Mouse (Mus musculus): ENCODE measurements around the gene Epsti1. TPM values are rescaled to one million over a fixed set of nuclear protein-coding genes. Genes with fewer than 3 reads are reported as not detected.

Epsti1 gene
- total and polyA plus RNA-seq, 3 experiments = 0.86 to 0.97 (median 0.93) TPM

DNA sequence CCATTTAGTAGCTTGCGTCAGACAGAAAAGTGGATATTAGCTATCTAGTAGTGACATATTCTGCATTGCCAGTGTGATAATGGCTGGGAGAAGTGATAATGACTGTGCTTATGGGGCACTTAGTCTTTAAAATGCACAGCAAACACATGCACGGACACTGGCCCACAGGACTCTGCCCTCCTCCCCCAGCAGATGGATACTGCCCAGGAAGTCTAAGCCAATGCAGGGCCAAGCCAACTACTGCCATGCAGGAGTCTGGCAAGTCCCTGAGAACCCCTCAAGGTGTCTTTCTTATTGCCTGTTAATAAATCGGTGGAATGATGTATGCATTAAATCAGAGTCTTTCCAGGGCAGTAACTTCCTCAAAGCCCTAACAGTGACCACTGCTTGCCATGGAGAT lies 30.4 kb downstream of the Epsti1 start:
- Histone ChIP-seq H3K36me3 (ENCODE audit: control insufficient read depth, insufficient read depth, low read length) (no peaks in the 10 kb centered on the region), H3K27me3 (ENCODE audit: control insufficient read depth, insufficient read depth, low read length) (no peaks in the 10 kb centered on the region; the same call in 1 of the 2 replicates), H3K27ac (no peak overlapping the region), H3K79me2 (replicated peaks; ENCODE audit: control insufficient read depth, insufficient read depth, low read length) (no peaks in the 10 kb centered on the region), H3K9ac (ENCODE audit: low read depth, low read length) (no peak overlapping the region), H3K4me3 (no peak overlapping the region), H3K4me1 (ENCODE audit: control insufficient read depth, insufficient read depth, low read length) (peaks cover 1% of the 10 kb centered on the region)
- 76% methylated on average over 3 of the region's 3 CpGs for WGBS
- TF ChIP-seq EP300 (IDR thresholded peaks at IDR 0.05; ENCODE audit: insufficient read depth, low read depth, low read length) (no peak), CTCF (IDR thresholded peaks at IDR 0.05) (no peak), POLR2A (IDR thresholded peaks at IDR 0.05; ENCODE audit: insufficient read depth, low read depth, low read length) (no peak)
- DNase-seq = no peak
- intact Hi-C loops (cut with DNase I) = no loop called here

DNA sequence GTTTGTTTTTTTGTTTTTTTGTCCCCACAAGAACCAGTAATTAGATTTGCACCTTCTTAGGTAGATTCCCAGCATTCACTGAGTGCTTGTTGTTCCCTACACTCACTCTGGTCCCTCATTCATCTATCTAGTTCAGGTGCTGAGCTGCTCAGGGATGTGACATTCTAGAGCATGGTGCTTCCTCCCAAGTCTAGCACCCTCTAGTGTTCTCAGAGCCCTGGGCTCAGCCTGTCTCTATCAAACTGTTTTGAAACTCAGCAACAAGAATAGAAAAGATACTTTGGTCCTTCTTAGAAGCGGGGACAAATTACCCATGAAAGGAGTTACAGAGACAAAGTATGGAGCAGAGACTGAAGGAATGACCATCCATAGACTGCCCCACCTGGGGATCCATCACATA lies 37.1 kb downstream of the Epsti1 start:
- intact Hi-C loops (cut with DNase I) = no loop called here
- Histone ChIP-seq H3K4me1 (ENCODE audit: control insufficient read depth, insufficient read depth, low read length) (no peaks in the 10 kb centered on the region), H3K79me2 (replicated peaks; ENCODE audit: control insufficient read depth, insufficient read depth, low read length) (no peaks in the 10 kb centered on the region), H3K27me3 (ENCODE audit: control insufficient read depth, insufficient read depth, low read length) (no peaks in the 10 kb centered on the region; the same call in 1 of the 2 replicates), H3K27ac (no peak overlapping the region), H3K4me3 (no peak overlapping the region), H3K9ac (ENCODE audit: low read depth, low read length) (no peak overlapping the region), H3K36me3 (ENCODE audit: control insufficient read depth, insufficient read depth, low read length) (no peaks in the 10 kb centered on the region)
- TF ChIP-seq CTCF (IDR thresholded peaks at IDR 0.05) (no peak), POLR2A (IDR thresholded peaks at IDR 0.05; ENCODE audit: insufficient read depth, low read depth, low read length) (no peak), EP300 (IDR thresholded peaks at IDR 0.05; ENCODE audit: insufficient read depth, low read depth, low read length) (no peak)
- WGBS = 94% methylated on average over 1 of the region's 1 CpGs
- no peak for DNase-seq

DNA sequence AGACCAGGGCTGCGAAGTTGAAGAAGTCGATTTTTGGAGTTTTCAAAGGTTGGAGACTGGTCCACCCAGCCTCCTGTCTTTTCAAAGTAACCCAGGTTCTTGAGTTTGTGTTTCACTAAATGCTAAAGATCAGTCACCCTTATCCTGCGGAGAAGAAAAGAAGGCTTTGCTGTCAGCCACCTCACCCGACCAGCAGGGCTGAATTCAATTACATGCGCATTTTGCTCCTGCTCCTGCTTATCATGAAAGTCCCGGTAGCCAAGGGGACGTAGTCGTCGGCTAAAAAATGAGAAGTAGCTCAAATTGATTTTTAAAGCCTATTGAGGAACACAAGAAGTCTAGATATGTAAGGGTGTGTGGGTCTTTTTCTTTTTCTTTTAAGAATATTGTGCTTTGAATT lies 38.2 kb downstream of the Epsti1 start:
- Histone ChIP-seq H3K9ac (ENCODE audit: low read depth, low read length) (no peak overlapping the region), H3K27me3 (ENCODE audit: control insufficient read depth, insufficient read depth, low read length) (no peaks in the 10 kb centered on the region; the same call in 1 of the 2 replicates), H3K4me3 (no peak overlapping the region), H3K27ac (no peak overlapping the region), H3K4me1 (ENCODE audit: control insufficient read depth, insufficient read depth, low read length) (no peaks in the 10 kb centered on the region), H3K79me2 (replicated peaks; ENCODE audit: control insufficient read depth, insufficient read depth, low read length) (no peaks in the 10 kb centered on the region), H3K36me3 (ENCODE audit: control insufficient read depth, insufficient read depth, low read length) (no peaks in the 10 kb centered on the region)
- DNase-seq = no peak
- TF ChIP-seq EP300 (IDR thresholded peaks at IDR 0.05; ENCODE audit: insufficient read depth, low read depth, low read length) (no peak), POLR2A (IDR thresholded peaks at IDR 0.05; ENCODE audit: insufficient read depth, low read depth, low read length) (no peak), CTCF (IDR thresholded peaks at IDR 0.05) (no peak)
- intact Hi-C loops (cut with DNase I) = no loop called here
- WGBS = 57% methylated on average over 9 of the region's 9 CpGs

- Histone ChIP-seq H3K79me2 (replicated peaks; ENCODE audit: control insufficient read depth, insufficient read depth, low read length) (no peaks in the 10 kb centered on the region), H3K27me3 (ENCODE audit: control insufficient read depth, insufficient read depth, low read length) (no peaks in the 10 kb centered on the region), H3K27ac (no peak overlapping the region), H3K4me3 (no peak overlapping the region), H3K4me1 (ENCODE audit: control insufficient read depth, insufficient read depth, low read length) (no peaks in the 10 kb centered on the region), H3K36me3 (ENCODE audit: control insufficient read depth, insufficient read depth, low read length) (no peaks in the 10 kb centered on the region), H3K9ac (ENCODE audit: low read depth, low read length) (no peak overlapping the region)
- TF ChIP-seq POLR2A (IDR thresholded peaks at IDR 0.05; ENCODE audit: insufficient read depth, low read depth, low read length) (no peak), CTCF (IDR thresholded peaks at IDR 0.05) (no peak), EP300 (IDR thresholded peaks at IDR 0.05; ENCODE audit: insufficient read depth, low read depth, low read length) (no peak)
- WGBS = 85% methylated on average over 15 of the region's 15 CpGs
- no peak for DNase-seq
- intact Hi-C loops (cut with DNase I) = no loop called here
Measured at GRCm38 (mm10) chr14:77942793-77943558, 38.9 kb downstream of the Epsti1 start.

DNA sequence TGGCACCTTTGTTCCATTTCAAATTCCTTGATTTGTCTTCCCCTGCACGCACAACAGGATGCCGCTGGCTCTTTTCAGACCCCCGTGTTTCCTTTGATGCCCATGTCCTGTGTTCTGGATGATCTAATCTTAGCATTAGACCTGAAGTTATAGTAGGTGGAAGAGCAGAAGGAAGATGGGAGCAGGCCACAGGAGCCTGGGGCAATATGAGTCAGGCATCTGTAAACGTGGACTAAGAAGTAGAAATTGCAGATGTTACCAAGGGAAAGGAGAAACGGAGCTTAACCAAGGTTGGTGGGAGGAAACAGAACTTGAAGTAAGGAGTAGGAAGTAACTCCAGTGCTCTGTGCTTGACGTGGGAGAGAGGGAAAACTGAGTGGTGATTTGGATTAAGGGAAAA lies 57.7 kb downstream of the Epsti1 start:
- Histone ChIP-seq H3K36me3 (ENCODE audit: control insufficient read depth, insufficient read depth, low read length) (no peaks in the 10 kb centered on the region), H3K27me3 (ENCODE audit: control insufficient read depth, insufficient read depth, low read length) (no peaks in the 10 kb centered on the region), H3K4me3 (no peak overlapping the region), H3K27ac (no peak overlapping the region), H3K9ac (ENCODE audit: low read depth, low read length) (no peak overlapping the region), H3K79me2 (replicated peaks; ENCODE audit: control insufficient read depth, insufficient read depth, low read length) (no peaks in the 10 kb centered on the region), H3K4me1 (ENCODE audit: control insufficient read depth, insufficient read depth, low read length) (no peaks in the 10 kb centered on the region)
- intact Hi-C loops (cut with DNase I) = no loop called here
- TF ChIP-seq CTCF (IDR thresholded peaks at IDR 0.05) (no peak), EP300 (IDR thresholded peaks at IDR 0.05; ENCODE audit: insufficient read depth, low read depth, low read length) (no peak), POLR2A (IDR thresholded peaks at IDR 0.05; ENCODE audit: insufficient read depth, low read depth, low read length) (no peak)
- DNase-seq = no peak
- 61% methylated on average over 6 of the region's 6 CpGs for WGBS

DNA sequence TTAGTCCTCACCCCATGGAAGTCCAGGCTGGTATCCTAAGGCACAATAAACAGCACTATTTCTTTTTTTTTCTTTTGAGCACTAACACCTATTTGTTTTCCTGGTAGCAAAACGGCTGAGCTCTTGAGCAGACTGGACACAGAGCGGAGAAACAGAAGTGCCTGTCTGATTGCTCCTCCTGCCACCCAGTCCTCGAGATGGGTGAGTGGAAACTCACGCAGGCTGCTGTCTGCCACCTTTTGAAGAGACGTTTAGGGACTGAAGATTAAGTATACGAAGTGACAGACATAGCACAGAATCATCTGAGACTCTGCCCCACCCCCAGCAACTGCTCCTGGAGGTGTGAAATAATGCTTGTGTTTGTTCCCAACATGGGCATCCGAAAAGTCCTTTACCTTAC lies 59.5 kb downstream of the Epsti1 start:
- Histone ChIP-seq H3K4me3 (no peak overlapping the region), H3K9ac (ENCODE audit: low read depth, low read length) (no peak overlapping the region), H3K27me3 (ENCODE audit: control insufficient read depth, insufficient read depth, low read length) (no peaks in the 10 kb centered on the region), H3K79me2 (replicated peaks; ENCODE audit: control insufficient read depth, insufficient read depth, low read length) (no peaks in the 10 kb centered on the region), H3K36me3 (ENCODE audit: control insufficient read depth, insufficient read depth, low read length) (no peaks in the 10 kb centered on the region), H3K4me1 (ENCODE audit: control insufficient read depth, insufficient read depth, low read length) (no peaks in the 10 kb centered on the region), H3K27ac (no peak overlapping the region)
- DNase-seq = no peak
- TF ChIP-seq POLR2A (IDR thresholded peaks at IDR 0.05; ENCODE audit: insufficient read depth, low read depth, low read length) = no peak
- TF ChIP-seq EP300 (IDR thresholded peaks at IDR 0.05; ENCODE audit: insufficient read depth, low read depth, low read length) = no peak
- TF ChIP-seq CTCF (IDR thresholded peaks at IDR 0.05) = no peak
- WGBS = 40% methylated on average over 7 of the region's 7 CpGs
- intact Hi-C loops (cut with DNase I) = no loop called here
